Mouse (Mus musculus) hindlimb bud, embryonic 11.5 days (tissue): ENCODE measurements around the gene Hacd1.
"Not testable (repeated sequence)": the region's sequence is repeated elsewhere in the genome, so short reads cannot be mapped to it uniquely, and the experiment has no call there.

Experiments used
- DNase-seq: peaks from one replicate; pipeline ENCODE4 v3.0.0-alpha.2; 2012; ENCODE audit warnings: low read depth, low spot score; ENCODE audit errors: extremely low spot score

Hacd1 gene

GRCm38 (mm10) chr2:14055566-14056331, at the start of gene Hacd1:
Gene Hacd1 (minus strand): TSS chr2:14056135.
- DNase-seq = no peak

GRCm38 (mm10) chr2:14103924-14104323, 48.0 kb upstream of the Hacd1 start:
- DNase-seq = no peak

GRCm38 (mm10) chr2:14102603-14103002, 46.7 kb upstream of the Hacd1 start:
- DNase-seq = no peak

GRCm38 (mm10) chr2:14100533-14100932, 44.6 kb upstream of the Hacd1 start:
- no peak for DNase-seq

- DNase-seq = not testable (repeated sequence)
These were observed 22.6 kb upstream of the Hacd1 start for GRCm38 (mm10) chr2:14078527-14078926.

- DNase-seq = no peak
These were observed 18.4 kb upstream of the Hacd1 start for GRCm38 (mm10) chr2:14074221-14074901.

- DNase-seq = peak; percentile 66
These were observed 17.7 kb upstream of the Hacd1 start, which contains the start of gene Stam for GRCm38 (mm10) chr2:14073362-14074220. Gene Stam (plus strand): TSS chr2:14074098.

GRCm38 (mm10) chr2:14073008-14073361, 17.1 kb upstream of the Hacd1 start:
- no peak for DNase-seq

- no peak for DNase-seq
These were observed 14.5 kb upstream of the Hacd1 start for GRCm38 (mm10) chr2:14070466-14070865.

GRCm38 (mm10) chr2:14069027-14069426, 13.1 kb upstream of the Hacd1 start:
- DNase-seq = no peak

- DNase-seq = no peak
These were observed 10.0 kb upstream of the Hacd1 start for GRCm38 (mm10) chr2:14065704-14066650.

GRCm38 (mm10) chr2:14055168-14055565, 768 bp downstream of the Hacd1 start:
- no peak for DNase-seq

GRCm38 (mm10) chr2:14054716-14055115, 1.2 kb downstream of the Hacd1 start:
- DNase-seq = peak; percentile 30

- DNase-seq = no peak
These were observed 1.8 kb downstream of the Hacd1 start for GRCm38 (mm10) chr2:14054163-14054562.

- DNase-seq = no peak
These were observed 2.3 kb downstream of the Hacd1 start for GRCm38 (mm10) chr2:14053618-14054017.

- DNase-seq = no peak
These were observed 7.1 kb downstream of the Hacd1 start for GRCm38 (mm10) chr2:14048808-14049207.

GRCm38 (mm10) chr2:14048381-14048780, 7.6 kb downstream of the Hacd1 start:
- peak; percentile 57 for DNase-seq

- DNase-seq = no peak
These were observed 12.3 kb downstream of the Hacd1 start for GRCm38 (mm10) chr2:14043577-14044170.

- DNase-seq = no peak
These were observed 12.9 kb downstream of the Hacd1 start for GRCm38 (mm10) chr2:14043011-14043410.

GRCm38 (mm10) chr2:14041249-14041648, 14.7 kb downstream of the Hacd1 start:
- no peak for DNase-seq
